Mouse (Mus musculus): ENCODE data around the gene Esd.

Gene Esd

GRCm38 (mm10) chr14:74732079-74732783, at the start of gene Esd:
Gene Esd (plus strand): TSS chr14:74732297.
- DNase-seq (ENCODE audit: extremely low spot score), result peak; percentile 95

GRCm38 (mm10) chr14:74684298-74684978, 47.7 kb upstream of the Esd start:
- DNase-seq (ENCODE audit: extremely low spot score), result no peak

GRCm38 (mm10) chr14:74691963-74692362, 40.1 kb upstream of the Esd start:
- no peak for DNase-seq (ENCODE audit: extremely low spot score)

GRCm38 (mm10) chr14:74696766-74697165, 35.3 kb upstream of the Esd start:
- no peak for DNase-seq (ENCODE audit: extremely low spot score)

GRCm38 (mm10) chr14:74697432-74697831, 34.7 kb upstream of the Esd start:
- no peak for DNase-seq (ENCODE audit: extremely low spot score)

- DNase-seq (ENCODE audit: extremely low spot score), result no peak
Observed at GRCm38 (mm10) chr14:74699241-74699640, 32.9 kb upstream of the Esd start.

- no peak for DNase-seq (ENCODE audit: extremely low spot score)
Observed at GRCm38 (mm10) chr14:74703930-74704329, 28.2 kb upstream of the Esd start.

- peak; percentile 14 for DNase-seq (ENCODE audit: extremely low spot score)
Observed at GRCm38 (mm10) chr14:74709054-74709453, 23.0 kb upstream of the Esd start.

- DNase-seq (ENCODE audit: extremely low spot score), result no peak
Observed at GRCm38 (mm10) chr14:74723541-74723940, 8.6 kb upstream of the Esd start.

GRCm38 (mm10) chr14:74731221-74732078, 647 bp upstream of the Esd start:
- DNase-seq (ENCODE audit: extremely low spot score), result no peak

- no peak for DNase-seq (ENCODE audit: extremely low spot score)
Observed at GRCm38 (mm10) chr14:74733397-74733796, 1.3 kb downstream of the Esd start.

GRCm38 (mm10) chr14:74735471-74735870, 3.4 kb downstream of the Esd start:
- DNase-seq (ENCODE audit: extremely low spot score), result no peak

- no peak for DNase-seq (ENCODE audit: extremely low spot score)
Observed at GRCm38 (mm10) chr14:74736850-74737249, 4.8 kb downstream of the Esd start.

- peak; percentile 74 for DNase-seq (ENCODE audit: extremely low spot score)
Observed at GRCm38 (mm10) chr14:74764191-74764918, 32.3 kb downstream of the Esd start.

- DNase-seq (ENCODE audit: extremely low spot score), result no peak
Observed at GRCm38 (mm10) chr14:74767892-74768291, 35.8 kb downstream of the Esd start.

GRCm38 (mm10) chr14:74774046-74774619, 42.0 kb downstream of the Esd start:
- no peak for DNase-seq (ENCODE audit: extremely low spot score)

GRCm38 (mm10) chr14:74784243-74784934, 52.3 kb downstream of the Esd start:
- no peak for DNase-seq (ENCODE audit: extremely low spot score)

- DNase-seq (ENCODE audit: extremely low spot score), result no peak
Observed at GRCm38 (mm10) chr14:74787717-74788116, 55.6 kb downstream of the Esd start.

GRCm38 (mm10) chr14:74788766-74789165, 56.7 kb downstream of the Esd start:
- DNase-seq (ENCODE audit: extremely low spot score), result no peak

- DNase-seq (ENCODE audit: extremely low spot score), result no peak
Observed at GRCm38 (mm10) chr14:74790535-74790934, 58.4 kb downstream of the Esd start.

- no peak for DNase-seq (ENCODE audit: extremely low spot score)
Observed at GRCm38 (mm10) chr14:74792793-74793192, 60.7 kb downstream of the Esd start.

Measured in embryo, embryonic 9.5 days (tissue).